Mouse (Mus musculus) right cerebral cortex, postnatal 4 days (tissue): ENCODE measurements at regions not wholly inside any gene's neighbourhood (a gene's known extent, or its start where the extent isn't known, plus 50 kb on each side); places are given as distances from the start of the nearest gene placed in this dataset.

Experiments used
- DNase-seq: peaks from one replicate; pipeline ENCODE4 v3.0.0-alpha.2; 2022

- peak; percentile 6 for DNase-seq
These were observed 146.5 kb downstream of the Slc39a8 start for GRCm38 (mm10) chr3:135971611-135972010.

GRCm38 (mm10) chr3:135972413-135972812, 147.3 kb downstream of the Slc39a8 start:
- DNase-seq, result no peak

GRCm38 (mm10) chr3:135973243-135973642, 148.2 kb downstream of the Slc39a8 start:
- DNase-seq, result no peak

- no peak for DNase-seq
These were observed 148.8 kb downstream of the Slc39a8 start for GRCm38 (mm10) chr3:135973842-135974241.

GRCm38 (mm10) chr3:135974769-135975168, 149.7 kb downstream of the Slc39a8 start:
- no peak for DNase-seq

GRCm38 (mm10) chr3:135987171-135987570, 162.1 kb downstream of the Slc39a8 start:
- no peak for DNase-seq

- DNase-seq, result no peak
These were observed 164.2 kb downstream of the Slc39a8 start for GRCm38 (mm10) chr3:135989281-135989680.

- no peak for DNase-seq
These were observed 165.3 kb downstream of the Slc39a8 start for GRCm38 (mm10) chr3:135990338-135990737.

GRCm38 (mm10) chr3:135990814-135991454, 165.9 kb downstream of the Slc39a8 start:
- no peak for DNase-seq

GRCm38 (mm10) chr3:136000592-136001160, 175.6 kb downstream of the Slc39a8 start:
- no peak for DNase-seq
